Mouse (Mus musculus): Measurements from ENCODE around the gene Oxnad1.
A peak's percentile ranks its signal among the peaks of the same experiment; 100 is the strongest.
"Not testable (repeated sequence)": the region's sequence is repeated elsewhere in the genome, so short reads cannot be mapped to it uniquely, and the experiment has no call there.

Oxnad1 gene

GRCm38 (mm10) chr14:32084761-32085485 is at the start of gene Oxnad1:
Oxnad1 (plus strand) TSS chr14:32085374.
- peak; percentile 92 for DNase-seq (ENCODE audit: low read depth, low spot score)

DNA sequence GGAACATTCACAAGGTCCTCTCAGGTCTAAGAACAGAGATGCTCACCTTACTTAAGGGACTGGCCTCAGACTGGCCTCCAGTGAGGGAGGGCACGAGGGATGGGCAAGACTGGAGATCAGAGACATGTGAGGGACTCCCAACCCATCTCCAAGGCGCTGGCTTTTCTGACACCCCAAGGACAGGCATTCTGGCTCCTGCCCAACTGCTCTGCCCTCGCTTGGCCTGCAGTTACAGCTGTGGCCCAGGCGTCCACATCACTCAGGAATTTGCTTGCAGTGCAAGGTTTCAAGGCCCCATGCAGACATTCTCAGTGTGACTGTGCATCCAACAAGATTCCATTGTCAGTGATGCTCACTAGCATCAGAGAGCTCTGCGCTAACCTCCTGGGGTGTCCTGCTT is 48.7 kb upstream of the Oxnad1 start:
- DNase-seq (ENCODE audit: low read depth, low spot score), result no peak

DNA sequence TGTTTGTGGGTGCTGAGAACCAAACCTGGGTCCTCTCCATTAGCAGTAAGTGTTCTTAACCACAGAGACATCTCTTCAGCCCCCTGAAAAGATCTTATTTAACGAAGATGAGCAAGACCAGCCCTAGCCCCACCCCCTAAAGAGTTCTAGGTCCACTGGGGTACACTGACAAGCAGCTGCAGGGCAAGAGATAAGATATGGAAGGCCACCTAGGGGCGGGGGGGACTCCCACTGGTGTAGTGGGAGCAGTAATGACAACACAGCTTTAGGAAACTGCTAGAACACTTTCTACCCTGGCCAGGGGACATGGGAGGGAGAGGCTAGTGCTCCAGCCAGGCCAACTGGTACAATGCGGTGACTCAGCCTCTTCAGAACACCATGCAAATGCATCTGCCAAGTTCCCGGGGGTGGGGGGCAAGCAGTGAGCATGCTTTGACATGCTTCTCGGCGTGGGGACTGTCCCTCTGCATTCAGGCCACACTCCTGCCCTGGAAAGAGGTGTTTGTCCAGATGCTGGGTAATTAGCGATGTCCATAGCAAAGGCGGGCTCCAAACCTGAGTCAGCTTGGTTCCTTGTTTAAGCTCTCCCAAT is 47.4 kb upstream of the Oxnad1 start:
- no peak for DNase-seq (ENCODE audit: low read depth, low spot score)

GRCm38 (mm10) chr14:32042108-32042507 is 43.1 kb upstream of the Oxnad1 start:
- DNase-seq (ENCODE audit: low read depth, low spot score), result no peak

DNA sequence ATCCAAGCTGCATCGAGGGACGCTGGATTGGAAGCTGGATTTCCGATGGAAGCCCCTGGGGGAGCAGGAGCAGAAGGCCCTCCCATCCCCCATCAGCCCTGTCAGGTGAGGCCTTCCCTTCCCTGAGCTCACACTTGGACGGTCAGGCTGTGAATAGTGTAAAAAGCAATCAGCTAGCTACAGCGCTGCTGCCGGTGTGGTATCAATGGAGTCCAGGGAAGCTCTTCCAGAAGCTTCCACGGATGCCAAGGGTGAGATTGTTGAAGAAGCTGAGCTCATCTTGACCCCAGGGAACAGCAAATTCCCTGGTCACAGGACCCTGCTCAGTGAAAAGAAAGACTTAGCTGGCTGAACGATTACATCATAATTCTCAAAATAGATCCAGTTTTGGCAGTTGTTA is 38.8 kb upstream of the Oxnad1 start:
- DNase-seq (ENCODE audit: low read depth, low spot score), result no peak

GRCm38 (mm10) chr14:32050171-32050570 is 35.0 kb upstream of the Oxnad1 start:
- no peak for DNase-seq (ENCODE audit: low read depth, low spot score)

DNA sequence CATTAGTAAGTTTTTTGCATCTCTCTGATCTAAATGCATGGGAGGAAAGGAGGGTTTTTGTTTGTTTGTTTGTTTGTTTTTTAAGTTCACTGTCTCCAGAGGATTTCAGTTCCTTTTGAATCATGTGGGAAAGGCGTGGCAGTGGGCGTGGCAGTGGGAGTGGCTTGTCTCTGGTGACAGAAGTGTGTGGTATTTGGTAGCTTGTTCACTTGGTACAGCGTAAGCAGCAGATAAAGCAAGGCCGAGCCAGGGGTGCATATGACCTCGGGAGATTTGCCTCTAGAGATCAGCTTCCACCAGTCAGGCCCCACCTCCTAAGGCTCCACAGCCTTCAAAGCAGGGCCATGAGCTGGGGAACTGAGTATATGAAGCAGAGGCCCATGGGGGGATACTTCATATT is 31.3 kb upstream of the Oxnad1 start:
- DNase-seq (ENCODE audit: low read depth, low spot score), result no peak

DNA sequence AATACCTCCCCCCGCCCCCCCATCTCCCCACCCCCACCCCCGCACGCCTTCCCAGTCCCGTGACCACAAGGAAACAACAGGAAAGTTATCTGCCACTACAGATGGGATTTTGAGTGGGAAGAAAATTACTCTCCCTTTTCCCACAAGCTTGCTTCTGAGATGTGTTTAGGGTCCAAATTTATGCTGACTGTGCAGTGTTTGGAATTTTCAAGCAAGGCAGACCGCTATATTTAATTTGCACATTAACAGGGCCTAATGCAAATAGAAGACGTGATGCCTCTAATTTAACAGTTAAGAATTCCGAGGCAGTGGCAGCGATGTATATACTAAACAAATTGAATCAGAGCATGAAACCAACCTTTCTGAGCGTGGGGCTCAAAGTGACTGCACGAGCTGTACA is 30.4 kb upstream of the Oxnad1 start:
- no peak for DNase-seq (ENCODE audit: low read depth, low spot score)

- no peak for DNase-seq (ENCODE audit: low read depth, low spot score)
Observed at GRCm38 (mm10) chr14:32055781-32056180, 29.4 kb upstream of the Oxnad1 start.

- DNase-seq (ENCODE audit: low read depth, low spot score), result peak; percentile 19
Observed at GRCm38 (mm10) chr14:32056675-32057074, 28.5 kb upstream of the Oxnad1 start.

DNA sequence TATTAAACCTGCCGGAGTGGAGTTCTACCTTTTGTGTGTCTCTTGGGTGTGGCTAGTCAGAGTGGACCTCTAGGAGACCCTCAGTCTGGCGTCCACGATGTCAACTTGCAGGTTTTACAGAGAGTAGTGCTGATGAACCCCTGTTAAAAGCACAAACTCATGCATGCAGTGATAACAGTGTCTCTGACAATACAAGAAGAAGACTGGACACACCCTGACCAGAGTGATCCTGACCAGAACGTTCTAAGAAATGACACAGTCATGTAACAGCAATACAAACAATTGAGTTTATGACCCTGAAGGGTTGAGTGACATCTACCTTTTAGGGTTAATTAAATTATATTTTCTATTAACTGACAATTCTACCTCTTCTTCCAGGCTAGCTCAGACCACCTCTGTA is 27.5 kb upstream of the Oxnad1 start:
- DNase-seq (ENCODE audit: low read depth, low spot score), result no peak

GRCm38 (mm10) chr14:32061398-32061797 is 23.8 kb upstream of the Oxnad1 start:
- no peak for DNase-seq (ENCODE audit: low read depth, low spot score)

- no peak for DNase-seq (ENCODE audit: low read depth, low spot score)
Observed at GRCm38 (mm10) chr14:32072807-32073206, 12.4 kb upstream of the Oxnad1 start.

DNA sequence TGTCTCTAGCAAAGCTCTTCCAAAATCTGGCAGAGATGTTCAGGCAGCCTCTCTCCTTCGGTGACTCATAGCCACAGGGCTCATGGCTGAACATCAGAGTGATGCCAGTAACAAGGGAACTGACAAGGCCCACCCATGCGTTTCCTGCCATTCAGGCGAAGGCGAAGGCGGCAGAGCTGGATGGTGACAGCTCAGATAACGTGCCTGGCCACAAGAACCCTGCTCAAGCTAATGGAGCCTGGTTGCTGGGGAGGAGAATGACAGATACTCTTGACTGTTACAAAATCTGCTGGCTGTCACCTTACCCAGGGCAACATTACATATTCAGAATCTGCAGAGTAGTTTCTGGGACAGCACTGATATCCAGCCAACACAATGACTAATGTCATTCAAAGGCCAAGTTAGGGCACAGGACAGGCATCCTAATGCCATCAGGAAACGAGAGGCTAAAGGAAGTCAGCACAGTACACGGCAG is 11.9 kb upstream of the Oxnad1 start:
- no peak for DNase-seq (ENCODE audit: low read depth, low spot score)

DNA sequence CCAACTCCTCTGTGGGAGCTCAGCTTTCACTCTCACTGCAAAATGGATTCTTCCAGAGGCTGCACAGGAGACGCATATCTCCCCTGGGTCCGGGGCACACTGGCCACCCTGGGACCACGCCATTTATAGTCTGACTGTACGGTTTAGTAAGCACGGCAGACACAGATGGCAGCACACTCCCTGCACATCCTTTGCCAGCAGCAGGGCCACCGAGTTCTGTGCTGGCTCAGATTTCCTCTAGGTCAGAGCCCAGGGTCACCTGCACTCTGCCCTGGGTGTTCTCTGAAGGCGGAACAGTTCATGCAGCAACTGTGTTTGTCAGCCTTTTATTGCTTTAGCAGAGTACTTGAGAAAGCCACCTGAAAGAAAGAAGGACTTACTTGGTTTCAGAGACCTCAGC is 11.3 kb upstream of the Oxnad1 start:
- no peak for DNase-seq (ENCODE audit: low read depth, low spot score)

DNA sequence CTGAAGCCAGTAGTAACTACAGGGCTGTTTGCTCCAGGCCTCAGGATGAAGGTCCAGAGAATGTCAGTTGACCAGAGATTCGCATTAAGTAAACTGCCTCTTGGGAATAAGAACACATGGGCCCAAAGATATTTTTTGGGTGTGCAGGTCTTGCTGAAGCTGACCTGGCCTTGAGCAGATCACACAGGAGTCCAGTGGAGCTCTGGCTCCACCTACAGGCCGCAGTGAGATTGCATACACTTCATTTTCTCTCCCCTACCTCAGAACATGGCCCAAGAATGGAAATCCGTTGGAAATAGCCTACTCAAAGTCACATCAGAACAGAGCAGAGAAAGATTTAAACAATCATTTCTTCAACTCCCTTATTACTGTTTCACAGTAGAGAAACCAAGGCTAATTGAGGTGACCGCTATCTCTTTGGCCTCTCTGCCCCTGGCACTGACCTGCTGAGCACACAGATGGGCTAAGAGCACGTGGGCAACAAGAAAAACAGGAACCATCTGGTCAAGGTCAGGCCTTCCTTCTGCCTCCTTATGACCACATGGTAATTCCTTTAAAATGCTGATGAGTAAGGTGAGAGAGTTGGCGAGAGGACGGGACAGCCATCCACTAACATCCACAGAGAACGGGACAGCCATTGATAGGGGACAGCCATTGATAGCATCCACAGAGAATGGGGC is 8.1 kb upstream of the Oxnad1 start:
- peak; percentile 76 for DNase-seq (ENCODE audit: low read depth, low spot score)

DNA sequence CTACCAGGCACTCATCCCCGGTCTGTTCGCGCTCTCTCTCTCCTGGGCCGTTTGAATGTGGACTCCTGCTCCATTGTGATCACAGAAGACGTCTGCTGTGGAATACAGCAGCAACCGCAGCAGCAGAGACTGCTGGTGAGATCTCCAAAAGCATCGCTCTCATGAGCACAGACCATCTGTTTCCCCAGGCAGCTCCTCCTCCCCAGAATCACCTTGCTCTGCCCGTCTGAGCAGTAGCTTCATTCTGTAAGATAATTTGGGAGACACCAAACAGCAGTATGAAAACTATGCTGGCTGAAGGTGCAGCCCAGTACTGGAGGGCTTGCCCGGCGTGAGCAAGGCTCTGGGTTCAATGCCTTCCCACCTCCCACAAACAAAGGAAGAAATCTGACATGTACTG is 4.1 kb upstream of the Oxnad1 start:
- no peak for DNase-seq (ENCODE audit: low read depth, low spot score)

GRCm38 (mm10) chr14:32082891-32083290 is 2.3 kb upstream of the Oxnad1 start:
- DNase-seq (ENCODE audit: low read depth, low spot score), result no peak

DNA sequence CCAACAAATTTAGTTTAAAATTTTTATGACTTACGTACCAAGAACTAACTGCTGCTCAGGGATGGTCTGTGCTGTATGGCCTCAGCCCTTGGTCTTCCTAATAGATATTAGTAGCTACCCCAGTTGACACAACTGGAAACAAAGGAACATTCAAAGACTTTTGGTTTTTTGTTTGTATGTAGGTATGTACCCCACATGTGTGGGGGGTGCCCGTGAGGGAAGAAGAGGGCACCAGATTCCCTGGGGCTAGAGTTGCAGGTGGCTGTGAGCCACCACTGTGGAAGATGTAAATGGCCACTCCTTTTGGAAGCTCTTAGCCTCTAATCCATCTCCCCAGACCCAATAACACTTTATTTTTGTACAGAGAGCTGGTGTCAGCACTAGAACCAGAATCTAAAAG is 1.7 kb upstream of the Oxnad1 start:
- DNase-seq (ENCODE audit: low read depth, low spot score), result no peak

GRCm38 (mm10) chr14:32085486-32086201 is 470 bp downstream of the Oxnad1 start, which contains the start of gene Dph3:
Dph3 (minus strand) TSS chr14:32085729.
- peak; percentile 98 for DNase-seq (ENCODE audit: low read depth, low spot score)

DNA sequence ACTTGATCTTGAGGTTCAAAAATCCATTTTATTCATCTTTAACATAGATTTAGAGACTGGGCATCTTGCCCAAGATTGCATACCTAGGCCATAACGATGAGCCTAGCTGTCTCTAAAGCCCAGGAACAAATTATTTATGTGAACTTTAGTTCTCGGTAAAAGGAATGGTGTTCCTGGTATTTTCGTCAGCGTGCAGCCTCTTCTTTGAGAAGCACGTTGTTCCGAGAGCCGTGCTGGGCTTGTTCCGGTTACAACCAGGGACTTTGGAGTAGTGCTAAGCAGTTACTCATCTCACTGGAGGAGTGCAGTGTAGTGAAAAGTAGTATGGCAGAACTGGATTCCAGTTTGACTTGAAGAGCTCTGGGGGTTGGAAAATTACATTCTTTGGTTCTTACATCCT is 1.1 kb downstream of the Oxnad1 start:
- DNase-seq (ENCODE audit: low read depth, low spot score), result peak; percentile 33

- not testable (repeated sequence) for DNase-seq (ENCODE audit: low read depth, low spot score)
Observed at GRCm38 (mm10) chr14:32087584-32088248, 2.5 kb downstream of the Oxnad1 start.
